Mouse (Mus musculus) liver, postnatal 0 days (tissue): ENCODE data around the gene Ikbip.

Experiments
- CTCF ChIP-seq: sonication (generic); IDR thresholded peaks from 2 replicates; pipeline ENCODE4 v1.5.1; 2016; ENCODE audit warnings: antibody characterized with exemption, low read depth
- EP300 ChIP-seq: IDR thresholded peaks from 2 replicates; pipeline ENCODE4 v1.6.1; 2016; ENCODE audit warnings: antibody characterized with exemption, low read depth, mild to moderate bottlenecking

GRCm38 (mm10) chr10:91139148-91139766 lies 56.5 kb downstream of the Ikbip start:
- TF ChIP-seq CTCF (no peak), EP300 (no peak)
